In the genomic region with DNA sequence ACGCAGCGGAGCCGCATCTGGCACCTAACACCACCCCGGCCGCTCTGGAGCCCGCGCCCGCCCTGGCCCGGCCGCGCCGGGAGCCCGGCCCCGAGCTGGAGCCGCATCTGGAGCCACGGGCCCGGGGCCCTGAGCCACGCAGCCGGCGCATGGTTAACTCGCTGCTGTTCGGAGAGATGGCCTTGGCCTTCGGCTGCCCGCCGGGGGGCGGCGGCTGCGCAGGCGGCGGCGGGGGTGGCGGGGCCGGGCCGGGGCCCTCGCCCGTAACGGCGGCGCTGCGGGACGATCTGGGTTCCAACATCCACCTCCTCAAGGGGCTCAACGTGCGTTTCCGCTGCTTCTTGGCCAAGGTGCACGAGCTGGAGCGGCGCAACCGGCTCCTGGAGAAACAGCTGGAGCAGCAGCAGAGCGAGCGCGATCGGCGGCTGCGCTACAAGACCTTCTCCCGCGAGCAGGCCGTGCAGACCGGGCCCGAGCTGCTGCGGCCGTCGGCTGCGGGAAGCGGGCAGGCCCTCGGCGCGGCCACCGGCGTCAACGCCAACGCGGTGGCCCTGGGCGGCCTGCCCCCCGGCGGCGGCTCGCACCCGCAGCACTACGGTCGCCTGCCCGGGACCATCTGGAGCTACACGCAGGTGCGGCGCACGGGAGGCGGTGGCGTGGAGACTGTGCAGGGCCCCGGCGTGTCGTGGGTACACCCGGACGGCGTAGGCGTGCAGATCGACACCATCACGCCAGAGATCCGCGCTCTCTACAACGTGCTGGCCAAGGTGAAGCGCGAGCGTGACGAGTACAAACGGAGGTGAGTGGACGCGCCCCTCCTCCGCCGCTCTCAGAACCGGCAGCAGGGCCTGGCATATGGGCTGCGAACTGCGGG, we compare ENCODE assay signal across 9 mouse cellular contexts. TPM values are rescaled to one million over a fixed set of nuclear protein-coding genes. Genes with fewer than 3 reads are reported as not detected.
A peak's percentile ranks its signal among the peaks of the same experiment; 100 is the strongest.
DNase-seq lines count a peak whose midpoint lies in the region; ATAC-seq and TF ChIP-seq lines count a peak whose summit lies in the region.
"Had no signal": no experiment of that assay in that cellular context is flagged by ENCODE, and none has a peak within 500 bp of the region (broad histone marks: within the 10 kb centered on the region; RNA-seq: fewer than 3 reads in every experiment).

No protein-coding gene starts in this region.

- TF ChIP-seq CTCF in kidney, postnatal 0 days (IDR thresholded peaks at IDR 0.05; ENCODE audit: low read depth), result peak; percentile 17; the same call in 1 of the 2 replicates
- no peak for TF ChIP-seq CTCF in lung, embryonic 14.5 days (IDR thresholded peaks at IDR 0.05; ENCODE audit: low read depth)

- peak overlapping the region; percentile 92 for H3K27ac ChIP-seq in kidney, postnatal 0 days
- peak overlapping the region; percentile 88 for H3K27ac ChIP-seq in lung, embryonic 14.5 days (ENCODE audit: low read depth)

- under 1% methylated on average over 108 of the region's 111 CpGs for WGBS in kidney, postnatal 0 days
- WGBS in lung, embryonic 14.5 days, result under 1% methylated on average over 107 of the region's 111 CpGs

- peak; percentile 41 for DNase-seq in ovary, postnatal 14 days (ENCODE audit: low spot score)
- DNase-seq in ovary, postnatal 10 days (ENCODE audit: low spot score), result no peak
- DNase-seq in cerebellum, adult 9-10 months, result peak; percentile 83
- DNase-seq in kidney, postnatal 0 days (ENCODE audit: low spot score), result peak; percentile 39
- DNase-seq in lung, embryonic 14.5 days, result peak; percentile 63
- DNase-seq in right cerebral cortex, adult 18-20 months, result peak; percentile 65
- no peak for DNase-seq in ovary, postnatal 36 days (ENCODE audit: low spot score)

- H3K4me3 ChIP-seq in kidney, postnatal 0 days (replicated peaks; ENCODE audit: low read depth, low read length), result peak overlapping the region; percentile 90
- H3K4me3 ChIP-seq in lung, embryonic 14.5 days (ENCODE audit: low read depth, low read length), result peak overlapping the region; percentile 83

- no peaks in the 10 kb centered on the region for H3K27me3 ChIP-seq in kidney, postnatal 0 days (ENCODE audit: insufficient read depth, low read length)
- H3K27me3 ChIP-seq in lung, embryonic 14.5 days (ENCODE audit: insufficient read depth, low read length), result no peaks in the 10 kb centered on the region

- H3K9ac ChIP-seq in kidney, postnatal 0 days (ENCODE audit: low read depth, low read length), result peak overlapping the region; percentile 91
- H3K9ac ChIP-seq in lung, embryonic 14.5 days, result peak overlapping the region; percentile 81

- peaks cover 41% of the 10 kb centered on the region for H3K4me1 ChIP-seq in kidney, postnatal 0 days (replicated peaks; ENCODE audit: insufficient read depth, low read length)
- H3K4me1 ChIP-seq in lung, embryonic 14.5 days (ENCODE audit: insufficient read depth), result peaks cover 17% of the 10 kb centered on the region

- no peaks in the 10 kb centered on the region for H3K9me3 ChIP-seq in kidney, postnatal 0 days (replicated peaks; ENCODE audit: low read length)
- H3K9me3 ChIP-seq in lung, embryonic 14.5 days (ENCODE audit: low read depth, low read length), result no peaks in the 10 kb centered on the region

- ATAC-seq in granulocyte monocyte progenitor cell, adult 5-6 weeks (replicated peaks; ENCODE audit: poor library complexity, severe bottlenecking), result 0 out of 2 replicates have a peak, but pooled peaks have one; percentile 1
- ATAC-seq in kidney, postnatal 0 days (replicated peaks; ENCODE audit: low FRiP score, low read depth), result peak; percentile 64
- peak; percentile 65 for ATAC-seq in lung, embryonic 14.5 days (ENCODE audit: insufficient read depth)

- H3K4me2 ChIP-seq in kidney, postnatal 0 days (ENCODE audit: low read length), result peak overlapping the region; percentile 93
- H3K4me2 ChIP-seq in lung, embryonic 14.5 days, result peak overlapping the region; percentile 97

- no peaks in the 10 kb centered on the region for H3K36me3 ChIP-seq in kidney, postnatal 0 days (ENCODE audit: insufficient read depth, low read length)
- no peaks in the 10 kb centered on the region for H3K36me3 ChIP-seq in lung, embryonic 14.5 days (ENCODE audit: insufficient read depth)

RNA-seq across cellular contexts. Expression of a gene that starts 27.9 kb away (rescaled TPM):
- not detected in 2 replicates for total RNA-seq in granulocyte monocyte progenitor cell, adult 5-6 weeks (2014; fragmentation: Nextera tagmentation)
- total RNA-seq in granulocyte monocyte progenitor cell, adult 5-6 weeks (2017), result not detected in 2 replicates
- polyA plus RNA-seq in kidney, postnatal 0 days (2015; fragmentation: Nextera tagmentation; extraction: Ambion mirVana), result 0.04 TPM in 1 of 2 replicates, not detected in the other
- polyA plus RNA-seq in lung, embryonic 14.5 days (2014; fragmentation: Nextera tagmentation; extraction: Ambion mirVana), result not detected in 2 replicates
- total RNA-seq: layer of hippocampus, adult 18-20 months had no signal

RNA-seq across cellular contexts. Expression of a gene that starts 44.7 kb away (rescaled TPM):
- 0.92 and 2.4 TPM in 2 replicates for total RNA-seq in granulocyte monocyte progenitor cell, adult 5-6 weeks (2014; fragmentation: Nextera tagmentation)
- 0.26 and 1.2 TPM in 2 replicates for total RNA-seq in granulocyte monocyte progenitor cell, adult 5-6 weeks (2017)
- 4.8 and 5.1 TPM in 2 replicates for polyA plus RNA-seq in kidney, postnatal 0 days (2015; fragmentation: Nextera tagmentation; extraction: Ambion mirVana)
- polyA plus RNA-seq in lung, embryonic 14.5 days (2014; fragmentation: Nextera tagmentation; extraction: Ambion mirVana), result 7.7 TPM in 2 replicates

RNA-seq across cellular contexts. Expression of a gene that starts 47.6 kb away (rescaled TPM):
- 29.7 and 30.9 TPM in 2 replicates for total RNA-seq in granulocyte monocyte progenitor cell, adult 5-6 weeks (2014; fragmentation: Nextera tagmentation)
- 18.9 and 20.1 TPM in 2 replicates for total RNA-seq in granulocyte monocyte progenitor cell, adult 5-6 weeks (2017)
- polyA plus RNA-seq in kidney, postnatal 0 days (2015; fragmentation: Nextera tagmentation; extraction: Ambion mirVana), result 91.0 and 106 TPM in 2 replicates
- polyA plus RNA-seq in lung, embryonic 14.5 days (2014; fragmentation: Nextera tagmentation; extraction: Ambion mirVana), result 11.7 and 13.8 TPM in 2 replicates

Comparison
In these comparisons a context has a peak if more than half of its experiments do, and no peak if none do; other contexts are left out.
1. DNase-seq: peak in ovary, postnatal 14 days (single experiment), cerebellum, adult 9-10 months (single experiment), kidney, postnatal 0 days (single experiment), lung, embryonic 14.5 days (single experiment) and right cerebral cortex, adult 18-20 months (single experiment); none in ovary, postnatal 10 days (single experiment) and ovary, postnatal 36 days (single experiment).
2. ATAC-seq: peak in every context shown above with its lines; median percentile 65 in lung, embryonic 14.5 days; 64 in kidney, postnatal 0 days; 1 in granulocyte monocyte progenitor cell, adult 5-6 weeks.